Mouse (Mus musculus) left cerebral cortex, postnatal 4 days (tissue): ENCODE results near the gene Pds5b. TPM values are rescaled to one million over a fixed set of nuclear protein-coding genes. Genes with fewer than 3 reads are reported as not detected.
"Not testable (repeated sequence)": the region's sequence is repeated elsewhere in the genome, so short reads cannot be mapped to it uniquely, and the experiment has no call there.

Experiments
- DNase-seq: peaks from one replicate; pipeline ENCODE4 v3.0.0-alpha.2; 2022
- intact Hi-C: fragments of 180-260 bp; cut with DNase I; formaldehyde crosslinking; loops from one replicate; pipeline ENCODE4 v1.15.1; 2025
- total RNA-seq, 2 experiments: library from RNA; stranded (reverse); gene quantifications; 2 replicates each; pipeline ENCODE4 v1.2.3; 2021

The Pds5b gene
- total RNA-seq, 2 experiments from 2014 or later, result 76.3 to 82.5 TPM

GRCm38 (mm10) chr5:150818886-150819285 lies 145.3 kb downstream of the Pds5b start:
- intact Hi-C loops, result no loop called here

DNA sequence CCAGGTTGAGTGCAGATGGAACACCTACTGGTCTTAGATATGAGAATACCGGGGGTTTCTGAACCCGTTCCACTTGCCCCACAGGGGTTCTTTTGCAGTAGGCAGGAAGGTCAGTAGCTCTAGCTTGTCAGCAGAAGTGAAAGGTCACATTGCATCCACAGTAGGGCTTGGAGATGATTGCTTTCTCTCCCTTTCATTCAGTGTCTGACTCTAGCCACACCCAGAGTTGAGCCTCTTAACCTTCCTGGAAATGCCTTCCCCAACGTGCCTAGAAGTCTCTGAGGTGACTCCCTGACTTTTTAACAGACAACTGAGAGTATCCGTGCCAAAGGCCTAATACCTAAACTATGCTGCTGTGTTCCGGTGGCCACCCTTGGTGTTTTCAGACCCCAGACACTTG lies 146.0 kb downstream of the Pds5b start:
- DNase-seq, result no peak
- intact Hi-C loops, result no loop called here

More at GRCm38 (mm10) chr5:150818886-150819285, 145.3 kb downstream of the Pds5b start:
- no peak for DNase-seq

GRCm38 (mm10) chr5:150821152-150821551 lies 147.6 kb downstream of the Pds5b start:
- intact Hi-C loops, result no loop called here
- DNase-seq, result no peak

GRCm38 (mm10) chr5:150822781-150823180 lies 149.2 kb downstream of the Pds5b start:
- intact Hi-C loops, result no loop called here
- no peak for DNase-seq

DNA sequence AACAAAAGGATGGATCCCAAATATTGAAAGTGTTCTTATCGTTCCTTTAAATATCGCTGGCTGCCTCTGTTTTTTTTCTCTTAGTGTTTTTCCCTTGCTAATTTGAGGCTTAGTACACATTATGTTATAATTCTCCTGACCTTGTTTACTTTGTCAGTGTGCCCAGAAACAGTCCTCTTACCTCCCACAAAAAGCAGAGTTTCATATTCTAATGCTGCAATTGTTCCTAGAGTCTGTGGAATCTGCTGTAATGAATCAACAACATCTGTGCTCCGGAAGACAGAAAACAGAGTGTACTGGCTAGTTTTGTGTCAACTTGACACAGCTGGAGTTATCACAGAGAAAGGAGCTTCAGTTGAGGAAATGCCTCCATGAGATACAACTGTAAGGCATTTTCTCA lies 149.8 kb downstream of the Pds5b start:
- intact Hi-C loops, result no loop called here

GRCm38 (mm10) chr5:150829499-150829898 lies 156.0 kb downstream of the Pds5b start:
- intact Hi-C loops, result no loop called here
- no peak for DNase-seq

More for the DNA sequence above, 149.8 kb downstream of the Pds5b start:
- no peak for DNase-seq

DNA sequence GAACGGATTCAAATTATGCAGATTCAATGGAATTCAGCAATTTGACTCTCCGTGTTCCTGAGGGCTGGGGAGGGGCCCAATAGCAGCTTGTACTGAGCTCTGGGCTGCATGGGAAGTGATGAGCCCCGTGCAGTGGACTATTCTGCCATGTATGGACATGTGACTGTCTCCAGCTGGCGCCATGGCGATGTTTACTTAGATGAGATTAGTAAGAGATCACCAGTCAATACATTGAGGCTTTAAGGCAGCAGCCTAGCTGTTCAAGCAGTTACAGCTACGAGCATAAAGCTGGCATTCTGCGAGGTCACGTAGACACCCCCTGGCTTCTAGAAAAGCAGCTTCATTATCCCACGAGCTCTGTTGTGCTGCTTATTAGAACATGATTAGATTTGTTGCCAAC lies 157.2 kb downstream of the Pds5b start:
- DNase-seq, result no peak
- intact Hi-C loops, result no loop called here

DNA sequence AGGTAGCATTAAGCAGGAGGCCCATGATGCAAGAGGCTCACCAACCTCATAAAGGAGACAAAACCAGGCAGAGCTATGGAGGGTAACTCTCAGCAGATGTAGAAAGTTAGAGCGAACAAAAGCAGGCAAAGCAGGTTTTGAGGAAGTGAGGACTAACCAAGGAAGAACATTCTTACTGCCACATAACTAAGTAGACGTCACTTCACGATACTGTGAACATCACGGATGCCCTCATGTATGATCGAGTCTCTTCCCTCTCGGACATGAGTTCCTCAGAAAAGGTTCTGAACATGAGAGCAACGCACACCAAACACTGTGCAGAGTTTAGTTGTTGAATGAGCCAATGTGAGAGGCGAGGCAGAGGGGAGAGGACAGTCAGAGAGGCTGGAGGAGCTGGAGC lies 163.2 kb downstream of the Pds5b start:
- intact Hi-C loops, result no loop called here
- DNase-seq, result no peak

DNA sequence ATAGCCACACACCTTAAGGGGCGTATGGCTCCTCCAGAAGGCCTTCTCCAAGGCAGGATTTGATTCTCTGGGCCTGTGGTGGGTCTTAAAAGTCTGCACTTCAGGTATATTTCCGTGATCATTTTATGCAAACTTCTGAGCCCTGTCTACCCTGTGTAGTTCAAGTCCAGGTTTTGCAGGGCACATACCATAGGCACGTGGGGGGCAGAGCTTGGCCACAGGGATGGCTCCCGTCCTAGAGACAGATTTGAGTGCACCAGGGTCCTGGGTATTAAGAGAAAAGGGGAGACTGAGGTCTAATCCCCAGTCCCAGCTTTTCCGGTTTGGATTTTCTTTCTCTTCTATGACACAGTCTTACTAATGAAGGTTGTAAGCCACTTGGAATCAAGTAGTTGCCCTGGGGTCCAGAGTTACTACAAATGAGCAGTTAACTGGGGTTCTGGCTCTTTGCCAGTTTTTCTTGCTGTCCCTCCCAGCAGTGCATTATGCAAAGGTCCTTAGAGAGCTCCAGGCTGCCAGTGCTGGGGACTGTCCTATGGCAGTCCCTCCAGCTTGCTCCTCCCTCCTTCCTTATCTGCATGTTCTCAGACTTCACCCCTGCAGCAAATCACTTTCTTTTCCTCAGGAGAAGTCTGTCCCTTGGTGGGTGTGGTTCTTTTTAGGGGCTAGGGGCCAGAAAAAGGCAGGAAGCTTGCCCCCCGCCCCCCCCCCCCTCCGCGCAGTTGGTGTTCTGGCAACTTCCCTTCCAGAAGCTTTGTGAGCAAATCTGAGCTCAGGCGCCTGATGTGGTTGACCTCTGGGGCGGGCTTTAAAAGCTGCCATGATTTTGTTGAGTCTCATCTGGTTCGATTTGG lies 166.4 kb downstream of the Pds5b start:
- DNase-seq, result peak; percentile 21
- intact Hi-C loops, result no loop called here

DNA sequence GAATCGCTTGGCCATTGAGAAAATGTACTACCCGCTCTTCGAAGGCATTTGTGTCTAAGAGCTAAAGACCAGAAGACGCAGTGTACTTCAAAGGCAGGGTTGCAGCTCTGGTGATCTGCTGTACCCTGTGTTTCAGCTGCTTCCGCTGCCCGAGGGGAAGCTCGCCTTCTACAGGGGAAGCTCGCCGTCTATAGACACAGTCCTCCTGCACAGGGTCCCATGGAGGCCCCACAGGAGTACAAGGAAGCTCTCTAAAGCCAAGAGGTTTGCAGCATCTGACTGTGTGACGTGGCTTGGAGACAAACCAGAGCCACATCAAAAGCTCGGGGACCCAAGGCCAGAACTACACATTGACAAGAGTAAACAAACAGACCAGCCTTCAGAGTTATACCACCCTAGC lies 167.1 kb downstream of the Pds5b start:
- DNase-seq, result no peak
- intact Hi-C loops, result no loop called here

- intact Hi-C loops, result no loop called here
- no peak for DNase-seq
Measured at GRCm38 (mm10) chr5:150845961-150846360, 172.4 kb downstream of the Pds5b start.

DNA sequence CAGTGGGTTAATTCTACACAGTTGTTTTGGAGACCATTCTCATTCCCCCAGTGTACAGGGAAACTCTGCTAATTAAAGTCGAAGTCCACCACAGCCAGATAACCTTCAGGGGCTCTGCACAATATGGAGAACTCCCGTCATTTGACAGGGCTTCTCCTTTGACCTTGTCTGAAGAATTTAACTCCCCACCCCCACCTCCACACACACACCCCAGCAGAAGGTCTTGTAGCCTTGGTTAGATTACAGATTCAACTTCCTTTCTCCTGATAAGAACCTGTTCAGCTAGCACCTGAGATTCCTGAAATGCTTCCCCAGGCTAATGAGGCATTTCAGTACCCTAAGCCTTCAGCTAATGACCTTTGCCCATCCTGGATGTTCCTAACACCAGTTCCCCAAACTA lies 177.3 kb downstream of the Pds5b start:
- intact Hi-C loops, result no loop called here
- DNase-seq, result no peak

DNA sequence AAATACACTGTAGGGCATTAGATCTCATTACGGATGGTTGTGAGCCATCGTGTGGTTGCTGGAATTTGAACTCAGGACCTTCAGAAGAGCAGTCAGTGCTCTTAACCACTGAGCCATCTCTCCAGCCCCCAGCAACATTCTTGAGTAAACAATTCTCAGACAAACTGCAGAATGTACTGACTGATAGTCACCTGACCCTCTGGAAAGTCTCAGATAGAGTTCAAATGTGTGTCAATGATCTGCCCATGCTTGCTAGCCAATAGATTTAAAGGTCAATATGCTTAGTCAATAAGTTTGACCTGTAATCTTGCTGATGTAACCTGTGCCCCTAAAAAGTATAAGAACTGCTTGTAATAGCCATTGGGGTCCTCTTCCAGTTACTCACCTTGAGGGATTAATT lies 178.6 kb downstream of the Pds5b start:
- intact Hi-C loops, DNase-seq: not testable (repeated sequence)

DNA sequence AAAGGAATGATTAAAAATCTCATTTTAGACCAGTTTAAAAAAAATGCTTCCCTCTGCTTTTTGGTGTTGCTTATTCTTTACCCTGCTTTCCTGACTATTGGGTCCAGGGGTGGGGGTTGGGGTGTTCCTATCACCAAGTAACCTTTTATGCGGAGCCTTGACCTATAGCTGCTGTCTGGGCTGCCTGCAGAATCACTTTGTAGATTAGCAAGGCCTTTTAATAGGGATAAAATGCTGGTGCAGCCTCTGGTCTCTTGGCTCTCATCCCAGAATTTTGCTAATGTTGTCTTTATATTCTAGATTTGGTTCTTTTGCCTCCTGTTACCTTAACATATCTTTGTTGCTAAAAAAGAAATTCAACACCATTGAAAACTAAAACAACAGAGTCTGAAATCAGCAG lies 181.0 kb downstream of the Pds5b start:
- intact Hi-C loops, result no loop called here
- no peak for DNase-seq

- DNase-seq, result no peak
- intact Hi-C loops, result no loop called here
Measured at GRCm38 (mm10) chr5:150859642-150860194, 186.2 kb downstream of the Pds5b start.

Other genes starting within 250 kb of the Pds5b start
- gene Zar1l, start 155.6 kb upstream of the Pds5b start, total RNA-seq, result not detected
- gene Brca2, start 151.1 kb upstream of the Pds5b start, total RNA-seq, result 10 to 100 TPM; 16.0 to 18.1 TPM
- 10 to 100 TPM; 18.9 to 20.8 TPM for gene N4bp2l1, start 76.6 kb upstream of the Pds5b start, total RNA-seq
- gene N4bp2l2, start 7.6 kb upstream of the Pds5b start, total RNA-seq, result 10 to 100 TPM; 70.6 to 76.1 TPM